Comparison of ENCODE assay signal across 20 mouse cellular contexts in the genomic region with DNA sequence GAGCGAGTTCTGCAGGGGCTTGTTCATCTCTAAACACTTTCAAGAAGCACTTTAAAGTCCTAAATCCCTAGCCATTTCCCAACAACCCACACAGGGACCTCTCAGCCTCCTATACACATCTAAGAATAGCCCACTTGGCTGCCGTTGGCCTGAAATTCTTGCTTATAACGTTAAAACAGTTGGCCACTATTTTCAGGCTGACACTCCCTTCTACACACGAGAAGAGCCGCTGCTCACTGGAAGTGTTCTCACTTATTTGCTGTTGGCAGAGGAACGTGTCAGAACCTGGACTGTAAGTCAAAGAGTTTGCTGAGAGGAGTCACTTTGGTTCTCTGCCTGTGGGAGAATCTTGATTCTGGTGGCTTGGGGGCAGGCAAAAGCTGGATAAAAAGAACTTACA. TPM values are rescaled to one million over a fixed set of nuclear protein-coding genes. Genes with fewer than 3 reads are reported as not detected.
"Had no signal": no experiment of that assay in that cellular context is flagged by ENCODE, and none has a peak within 500 bp of the region (broad histone marks: within the 10 kb centered on the region; RNA-seq: fewer than 3 reads in every experiment).

No protein-coding gene starts in this region.

- DNase-seq: kidney, adult 11 months; kidney, adult 9 months; kidney, postnatal 36 days; layer of hippocampus, adult 9-11 months; layer of hippocampus, postnatal 36 days; lung, adult 18-20 months; lung, postnatal 36 days; spleen, adult 18-20 months; thymus, adult 2 months; thymus, postnatal 36 days had no signal

- ATAC-seq: midbrain, embryonic 13.5 days had no signal

RNA-seq across cellular contexts. Expression of gene A830031A19Rik, which starts 30.8 kb away (rescaled TPM):
- total RNA-seq: megakaryocyte progenitor cell, adult 5-6 weeks; midbrain, postnatal 0 days had no signal
- polyA plus RNA-seq: kidney, postnatal 0 days; limb, embryonic 11.5 days; liver, embryonic 14.5 days; lung, embryonic 16.5 days; midbrain, embryonic 13.5 days; midbrain, postnatal 0 days; neural tube, embryonic 14.5 days; stomach, embryonic 14.5 days; testis, adult 2 months; thymus, adult 2 months had no signal
